Mouse (Mus musculus): ENCODE results near the gene Spsb3.

DNA sequence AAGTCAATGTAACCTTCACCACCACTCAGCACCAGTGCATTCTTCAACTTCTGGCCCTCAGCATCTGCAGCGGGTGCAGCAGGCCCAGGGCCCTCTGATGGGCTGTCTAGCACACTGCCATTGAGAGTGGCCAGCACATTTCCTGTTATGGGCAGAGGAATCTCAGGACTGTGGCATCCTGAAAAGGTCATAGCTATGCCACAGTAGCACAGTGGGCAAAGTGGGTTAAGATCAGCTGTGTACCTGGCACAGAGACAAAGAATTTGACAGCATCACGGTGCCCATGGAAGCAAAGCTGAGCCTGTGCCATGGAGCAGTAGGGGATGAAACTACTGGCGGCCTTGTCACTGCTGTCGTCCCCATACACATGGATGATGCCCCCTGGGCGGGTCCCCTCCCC is 12.7 kb downstream of the Spsb3 start:
- TF ChIP-seq CTCF (IDR thresholded peaks at IDR 0.05; ENCODE audit: insufficient read depth, low read length) (no peak), POLR2A (IDR thresholded peaks at IDR 0.05; ENCODE audit: borderline replicate concordance, extremely low read depth, low read depth, low read length) (no peak)

Data from lung, adult 2 months (tissue).